Mouse (Mus musculus) CH12.LX (cell line): ENCODE data around the gene Samd4. TPM values are rescaled to one million over a fixed set of nuclear protein-coding genes. Genes with fewer than 3 reads are reported as not detected.

ENCODE experiments used
- DNase-seq: peaks from one replicate; pipeline ENCODE4 v3.0.0-alpha.2; 2013; ENCODE audit errors: extremely low read depth
- H3K27ac ChIP-seq: 2 replicates; pipeline ENCODE4 v1.5.1; 2012; ENCODE audit warnings: low read depth, mild to moderate bottlenecking, control low read depth, moderate library complexity; ENCODE audit not compliant: insufficient read depth
- H3K27me3 ChIP-seq: replicated peaks from 2 replicates; pipeline ENCODE3; 2012; ENCODE audit warnings: inconsistent platforms
- H3K36me3 ChIP-seq, 2 experiments: replicated peaks in 1 of 2; 2 replicates each; pipeline versions ENCODE3 to v1.6.1; 2012; ENCODE audit warnings: inconsistent platforms in 1 of 2, low read length in 1 of 2, mild to moderate bottlenecking in 1 of 2, mixed read lengths in 1 of 2, moderate library complexity in 1 of 2; ENCODE audit not compliant: control insufficient read depth in 1 of 2, insufficient read depth in 1 of 2
- H3K4me1 ChIP-seq, 2 experiments: 2 replicates each; pipeline ENCODE4 v1.6.1; 2012; ENCODE audit warnings: inconsistent platforms in 1 of 2, moderate library complexity in 1 of 2; ENCODE audit not compliant: insufficient read depth in 2 of 2, control insufficient read depth in 1 of 2
- H3K4me2 ChIP-seq: 2 replicates; pipeline ENCODE4 v1.6.1; 2012; ENCODE audit warnings: low read depth, mild to moderate bottlenecking, control low read depth; ENCODE audit not compliant: poor library complexity, insufficient read depth, severe bottlenecking
- H3K4me3 ChIP-seq, 3 experiments: fragments of 150-350 bp in 1 of 3; sonication (generic) in 1 of 3; replicated peaks in 1 of 3; 2 replicates each; pipeline versions ENCODE3 to v1.5.1; 2011 to 2012; ENCODE audit warnings: low read depth in 2 of 3, low read length in 2 of 3, mild to moderate bottlenecking in 2 of 3, moderate library complexity in 2 of 3, control low read depth in 1 of 3, improper control_type of control experiment in 1 of 3, inconsistent platforms in 1 of 3, mixed read lengths in 1 of 3; ENCODE audit not compliant: poor library complexity in 1 of 3
- H3K79me2 ChIP-seq: replicated peaks from 2 replicates; pipeline ENCODE4 v1.6.1; 2012; ENCODE audit warnings: mild to moderate bottlenecking, moderate library complexity; ENCODE audit not compliant: control insufficient read depth, poor library complexity, insufficient read depth, severe bottlenecking; ENCODE audit errors: extremely low read depth
- H3K9ac ChIP-seq: 2 replicates; pipeline ENCODE4 v1.6.1; 2012; ENCODE audit warnings: low read depth, mild to moderate bottlenecking, control low read depth, moderate library complexity; ENCODE audit not compliant: insufficient read depth
- H3K9me3 ChIP-seq: replicated peaks from 2 replicates; pipeline ENCODE3; 2012; ENCODE audit warnings: low read length, inconsistent platforms, mixed read lengths
- BHLHE40 ChIP-seq: IDR thresholded peaks from 2 replicates; pipeline ENCODE4 v1.6.1; 2011; ENCODE audit warnings: mild to moderate bottlenecking, low read depth, low read length, improper control_type of control experiment
- CHD2 ChIP-seq: IDR thresholded peaks from 2 replicates; pipeline ENCODE4 v1.6.1; 2011; ENCODE audit warnings: low read length, improper control_type of control experiment
- EP300 ChIP-seq: IDR thresholded peaks from 2 replicates; pipeline ENCODE4 v1.6.1; 2011; ENCODE audit warnings: low read length, improper control_type of control experiment
- ETS1 ChIP-seq: conservative IDR thresholded peaks from 2 replicates; pipeline ENCODE4 v1.6.1; 2012; ENCODE audit warnings: low read depth, mild to moderate bottlenecking, inconsistent platforms, low read length, improper control_type of control experiment, moderate library complexity
- GABPA ChIP-seq: IDR thresholded peaks from 2 replicates; pipeline ENCODE4 v1.6.1; 2012; ENCODE audit warnings: low read depth, low read length, improper control_type of control experiment, inconsistent platforms; ENCODE audit not compliant: insufficient replicate concordance
- IRF4 ChIP-seq: IDR thresholded peaks from 2 replicates; pipeline ENCODE4 v1.6.1; 2014; ENCODE audit warnings: low read depth, mild to moderate bottlenecking, inconsistent platforms, low read length, improper control_type of control experiment
- JUND ChIP-seq: conservative IDR thresholded peaks from 2 replicates; pipeline ENCODE4 v1.6.1; 2011; ENCODE audit warnings: low read depth, low read length, improper control_type of control experiment
- KAT2A ChIP-seq: IDR thresholded peaks from 2 replicates; pipeline ENCODE4 v1.6.1; 2012; ENCODE audit warnings: low read length, improper control_type of control experiment, inconsistent platforms; ENCODE audit not compliant: insufficient replicate concordance
- MAX ChIP-seq: IDR thresholded peaks from 2 replicates; pipeline ENCODE4 v1.6.1; 2011; ENCODE audit warnings: low read length, improper control_type of control experiment
- MAZ ChIP-seq: IDR thresholded peaks from 2 replicates; pipeline ENCODE4 v1.6.1; 2012; ENCODE audit warnings: low read depth, mild to moderate bottlenecking, inconsistent platforms, low read length, improper control_type of control experiment, moderate library complexity
- MEF2A ChIP-seq: IDR thresholded peaks from 2 replicates; pipeline ENCODE4 v1.6.1; 2014; ENCODE audit warnings: low read depth, mild to moderate bottlenecking, inconsistent platforms, low read length, improper control_type of control experiment, borderline replicate concordance
- RCOR1 ChIP-seq: conservative IDR thresholded peaks from 2 replicates; pipeline ENCODE4 v1.6.1; 2012; ENCODE audit warnings: low read depth, mild to moderate bottlenecking, inconsistent platforms, low read length, improper control_type of control experiment
- SIN3A ChIP-seq: IDR thresholded peaks from 2 replicates; pipeline ENCODE4 v1.6.1; 2012; ENCODE audit warnings: low read length, improper control_type of control experiment, inconsistent platforms
- TBP ChIP-seq: conservative IDR thresholded peaks from 2 replicates; pipeline ENCODE4 v1.6.1; 2011; ENCODE audit warnings: low read depth, low read length, improper control_type of control experiment
- TCF12 ChIP-seq: IDR thresholded peaks from 2 replicates; pipeline ENCODE4 v1.6.1; 2014; ENCODE audit warnings: low read depth, mild to moderate bottlenecking, inconsistent platforms, low read length, improper control_type of control experiment
- USF2 ChIP-seq: conservative IDR thresholded peaks from 2 replicates; pipeline ENCODE4 v1.6.1; 2011; ENCODE audit warnings: low read depth, low read length, improper control_type of control experiment
- ZNF384 ChIP-seq: IDR thresholded peaks from 2 replicates; pipeline ENCODE4 v1.6.1; 2012; ENCODE audit warnings: low read depth, low read length, improper control_type of control experiment, inconsistent platforms
- dilution Hi-C: fragments of 300-500 bp; cut with MboI; formaldehyde crosslinking; loops from 2 replicates; pipeline ENCODE4 v1.14.3; 2020; ENCODE audit warnings: low sequenced_read_pairs; ENCODE audit not compliant: extremely low pct_unique_long_range_greater_than_20kb, extremely low pct_ligation_motif_present
- in situ Hi-C: fragments of 300-500 bp; cut with MboI; formaldehyde crosslinking; loops from 3 replicates; pipeline ENCODE4 v1.14.3; 2019; ENCODE audit warnings: low sequenced_read_pairs, low pct_ligation_motif_present, low pct_unique_long_range_greater_than_20kb, mixed read lengths
- polyA plus RNA-seq: library from polyadenylated mRNA; unstranded; fragments of >175 nt; gene quantifications from 2 replicates; pipeline ENCODE4 v1.2.1, GENCODE M21; 2012; ENCODE audit warnings: low read depth; ENCODE audit not compliant: insufficient read length
- total RNA-seq, 2 experiments: library from RNA; depleted of rRNA; stranded (reverse); fragments of 300-350 nt in 1 of 2; fragments of >200 nt in 1 of 2; gene quantifications; 2 replicates each; pipeline ENCODE4 v1.2.3; 2012 to 2014

Gene Samd4
- total and polyA plus RNA-seq, 3 experiments: 0.64 to 4.6 (median 1.5) TPM

- no peaks in the 10 kb centered on the region for H3K9me3 ChIP-seq
- H3K27me3 ChIP-seq: no peaks in the 10 kb centered on the region
- H3K9ac ChIP-seq: no peak overlapping the region
- H3K27ac ChIP-seq: no peak overlapping the region
- no peak overlapping the region for H3K4me2 ChIP-seq
- DNase-seq: no peak
- TF ChIP-seq IRF4: no peak
- no peak for TF ChIP-seq GABPA
- TF ChIP-seq BHLHE40: no peak
- TF ChIP-seq MAZ: no peak
- no peak for TF ChIP-seq ETS1
- TF ChIP-seq JUND: no peak
- no peak for TF ChIP-seq SIN3A
- TF ChIP-seq EP300: no peak
- TF ChIP-seq ZNF384: no peak
- no peak for TF ChIP-seq MAX
- no peak for TF ChIP-seq TCF12
- TF ChIP-seq CHD2: no peak
- in situ Hi-C loops: no loop called here
- H3K79me2 ChIP-seq: no peaks in the 10 kb centered on the region
- dilution Hi-C loops: no loop called here
- H3K4me1 ChIP-seq: peaks cover 0 to 5% of the 10 kb centered on the region in 2 experiments; a peak in 1 of 4 replicates
- no peak overlapping the region for H3K4me3 ChIP-seq
- H3K36me3 ChIP-seq: no peaks in the 10 kb centered on the region
Observed at GRCm38 (mm10) chr14:46912496-46912895, 29.8 kb downstream of the Samd4 start.

- Histone ChIP-seq H3K9ac (no peak overlapping the region), H3K4me3 (no peak overlapping the region), H3K27me3 (no peaks in the 10 kb centered on the region), H3K27ac (no peak overlapping the region), H3K9me3 (no peaks in the 10 kb centered on the region), H3K36me3 (no peaks in the 10 kb centered on the region), H3K4me1 (no peaks in the 10 kb centered on the region), H3K4me2 (no peak overlapping the region), H3K79me2 (no peaks in the 10 kb centered on the region)
- no peak for DNase-seq
- in situ Hi-C loops: no loop called here
- TF ChIP-seq RCOR1: no peak
- TF ChIP-seq ZNF384: no peak
- TF ChIP-seq MEF2A: no peak
- no peak for TF ChIP-seq KAT2A
- TF ChIP-seq TBP: no peak
- no peak for TF ChIP-seq USF2
- TF ChIP-seq GABPA: no peak
- dilution Hi-C loops: no loop called here
Observed at GRCm38 (mm10) chr14:46914356-46914755, 31.7 kb downstream of the Samd4 start.
